Mouse (Mus musculus): Measurements from ENCODE around the gene Acot13. TPM values are rescaled to one million over a fixed set of nuclear protein-coding genes. Genes with fewer than 3 reads are reported as not detected.
A peak's percentile ranks its signal among the peaks of the same experiment; 100 is the strongest.
"Not testable (repeated sequence)": the region's sequence is repeated elsewhere in the genome, so short reads cannot be mapped to it uniquely, and the experiment has no call there.

Acot13 gene
- polyA plus RNA-seq, 1 experiment from 2014 or later = 56.5 TPM

GRCm38 (mm10) chr13:24851989-24852388 lies 20.6 kb upstream of the Acot13 start:
- Histone ChIP-seq H3K4me3 (no peak overlapping the region), H3K27ac (no peak overlapping the region), H3K4me1 (replicated peaks) (no peaks in the 10 kb centered on the region), H3K27me3 (ENCODE audit: insufficient read depth, poor library complexity, severe bottlenecking) (no peaks in the 10 kb centered on the region), H3K9me3 (no peaks in the 10 kb centered on the region), H3K36me3 (no peaks in the 10 kb centered on the region)
- 82% methylated on average over 2 of the region's 2 CpGs for WGBS
- no peak for DNase-seq (ENCODE audit: low spot score)

- DNase-seq (ENCODE audit: low spot score) = no peak
- WGBS = 82% methylated on average over 4 of the region's 4 CpGs
- no peaks in the 10 kb centered on the region for H3K9me3 ChIP-seq
- no peaks in the 10 kb centered on the region for H3K27me3 ChIP-seq (ENCODE audit: insufficient read depth, poor library complexity, severe bottlenecking)
- no peak overlapping the region for H3K4me3 ChIP-seq
- H3K36me3 ChIP-seq = no peaks in the 10 kb centered on the region
- no peak overlapping the region for H3K27ac ChIP-seq
- peaks cover 9% of the 10 kb centered on the region for H3K4me1 ChIP-seq (replicated peaks)
Observed at GRCm38 (mm10) chr13:24849318-24849717, 18.0 kb upstream of the Acot13 start.

- peak within 1 kb of the TSS; percentile 60 for H3K4me3 ChIP-seq
- peak; percentile 73 for DNase-seq (ENCODE audit: low spot score)
- H3K36me3 ChIP-seq = peaks cover 24% of the 10 kb centered on the region
- peaks cover 13% of the 10 kb centered on the region for H3K4me1 ChIP-seq (replicated peaks)
- peak within 1 kb of the TSS; percentile 54 for H3K27ac ChIP-seq
- H3K9me3 ChIP-seq = no peaks in the 10 kb centered on the region
- no peaks in the 10 kb centered on the region for H3K27me3 ChIP-seq (ENCODE audit: insufficient read depth, poor library complexity, severe bottlenecking)
- WGBS = 12% methylated on average over 40 of the region's 40 CpGs
Observed at GRCm38 (mm10) chr13:24844983-24845955, 13.9 kb upstream of the Acot13 start, which contains the start of gene D130043K22Rik. Gene D130043K22Rik (plus strand): TSS chr13:24845135.

GRCm38 (mm10) chr13:24841702-24842101 lies 10.4 kb upstream of the Acot13 start:
- H3K36me3 ChIP-seq = peaks cover 56% of the 10 kb centered on the region
- H3K4me3 ChIP-seq = no peak overlapping the region
- no peak overlapping the region for H3K27ac ChIP-seq
- WGBS = 96% methylated on average over 3 of the region's 3 CpGs
- H3K9me3 ChIP-seq = no peaks in the 10 kb centered on the region
- H3K27me3 ChIP-seq (ENCODE audit: insufficient read depth, poor library complexity, severe bottlenecking) = no peaks in the 10 kb centered on the region
- peaks cover 13% of the 10 kb centered on the region for H3K4me1 ChIP-seq (replicated peaks)
- DNase-seq (ENCODE audit: low spot score) = no peak

GRCm38 (mm10) chr13:24839831-24840230 lies 8.5 kb upstream of the Acot13 start:
- WGBS = 78% methylated on average over 3 of the region's 3 CpGs
- Histone ChIP-seq H3K9me3 (no peaks in the 10 kb centered on the region), H3K27ac (no peak overlapping the region), H3K27me3 (ENCODE audit: insufficient read depth, poor library complexity, severe bottlenecking) (no peaks in the 10 kb centered on the region), H3K4me3 (no peak overlapping the region), H3K36me3 (peaks cover 70% of the 10 kb centered on the region), H3K4me1 (replicated peaks) (peaks cover 8% of the 10 kb centered on the region)
- no peak for DNase-seq (ENCODE audit: low spot score)

- 94% methylated on average over 8 of the region's 8 CpGs for WGBS
- Histone ChIP-seq H3K4me1 (replicated peaks) (peaks cover 16% of the 10 kb centered on the region), H3K36me3 (peaks cover 74% of the 10 kb centered on the region)
- DNase-seq (ENCODE audit: low spot score); H3K4me3 ChIP-seq; H3K27me3 ChIP-seq (ENCODE audit: insufficient read depth, poor library complexity, severe bottlenecking); H3K27ac ChIP-seq; H3K9me3 ChIP-seq: not testable (repeated sequence)
Observed at GRCm38 (mm10) chr13:24837765-24838164, 6.4 kb upstream of the Acot13 start.

- Histone ChIP-seq H3K27me3 (ENCODE audit: insufficient read depth, poor library complexity, severe bottlenecking) (no peaks in the 10 kb centered on the region), H3K4me3 (peak overlapping the region; percentile 97), H3K9me3 (no peaks in the 10 kb centered on the region), H3K27ac (peak overlapping the region; percentile 97), H3K4me1 (replicated peaks) (peaks cover 28% of the 10 kb centered on the region), H3K36me3 (peaks cover 31% of the 10 kb centered on the region)
- 79% methylated on average over 2 of the region's 2 CpGs for WGBS
- no peak for DNase-seq (ENCODE audit: low spot score)
Observed at GRCm38 (mm10) chr13:24832811-24833155, 1.4 kb upstream of the Acot13 start.

- DNase-seq (ENCODE audit: low spot score) = no peak
Observed at GRCm38 (mm10) chr13:24832131-24832810, 931 bp upstream of the Acot13 start.

GRCm38 (mm10) chr13:24830756-24831352 lies 486 bp downstream of the Acot13 start:
- peak overlapping the region; percentile 97 for H3K4me3 ChIP-seq
- 6% methylated on average over 20 of the region's 20 CpGs for WGBS
- H3K9me3 ChIP-seq = no peaks in the 10 kb centered on the region
- peak overlapping the region; percentile 97 for H3K27ac ChIP-seq
- peak; percentile 7 for DNase-seq (ENCODE audit: low spot score)
- H3K36me3 ChIP-seq = peaks cover 13% of the 10 kb centered on the region; the same call in 1 of the 2 replicates
- peaks cover 28% of the 10 kb centered on the region for H3K4me1 ChIP-seq (replicated peaks)
- H3K27me3 ChIP-seq (ENCODE audit: insufficient read depth, poor library complexity, severe bottlenecking) = no peaks in the 10 kb centered on the region

More at GRCm38 (mm10) chr13:24832131-24832810, 931 bp upstream of the Acot13 start:
- H3K9me3 ChIP-seq = no peaks in the 10 kb centered on the region
- H3K27me3 ChIP-seq (ENCODE audit: insufficient read depth, poor library complexity, severe bottlenecking) = no peaks in the 10 kb centered on the region
- H3K36me3 ChIP-seq = peaks cover 26% of the 10 kb centered on the region
- H3K27ac ChIP-seq = peak overlapping the region; percentile 97
- peak overlapping the region; percentile 97 for H3K4me3 ChIP-seq
- WGBS = 5% methylated on average over 21 of the region's 21 CpGs
- H3K4me1 ChIP-seq (replicated peaks) = peaks cover 28% of the 10 kb centered on the region

- Histone ChIP-seq H3K27ac (no peak overlapping the region), H3K4me1 (replicated peaks) (peaks cover 6% of the 10 kb centered on the region), H3K4me3 (no peak overlapping the region), H3K27me3 (ENCODE audit: insufficient read depth, poor library complexity, severe bottlenecking) (no peaks in the 10 kb centered on the region), H3K36me3 (no peaks in the 10 kb centered on the region), H3K9me3 (no peaks in the 10 kb centered on the region)
- DNase-seq (ENCODE audit: low spot score) = no peak
- 89% methylated on average over 7 of the region's 7 CpGs for WGBS
Observed at GRCm38 (mm10) chr13:24826116-24826515, 5.2 kb downstream of the Acot13 start.

- H3K27me3 ChIP-seq (ENCODE audit: insufficient read depth, poor library complexity, severe bottlenecking) = no peaks in the 10 kb centered on the region
- H3K36me3 ChIP-seq = no peaks in the 10 kb centered on the region
- H3K9me3 ChIP-seq = no peaks in the 10 kb centered on the region
- no peak overlapping the region for H3K27ac ChIP-seq
- WGBS = 85% methylated on average over 4 of the region's 4 CpGs
- no peak overlapping the region for H3K4me3 ChIP-seq
- H3K4me1 ChIP-seq (replicated peaks) = peaks cover 2% of the 10 kb centered on the region
- DNase-seq (ENCODE audit: low spot score) = no peak
Observed at GRCm38 (mm10) chr13:24825587-24825986, 5.8 kb downstream of the Acot13 start.

- Histone ChIP-seq H3K27me3 (ENCODE audit: insufficient read depth, poor library complexity, severe bottlenecking) (no peaks in the 10 kb centered on the region), H3K27ac (no peak overlapping the region), H3K4me3 (no peak overlapping the region), H3K36me3 (no peaks in the 10 kb centered on the region), H3K4me1 (replicated peaks) (no peaks in the 10 kb centered on the region), H3K9me3 (no peaks in the 10 kb centered on the region)
- DNase-seq (ENCODE audit: low spot score) = no peak
- WGBS = 92% methylated on average over 4 of the region's 4 CpGs
Observed at GRCm38 (mm10) chr13:24824647-24825046, 6.7 kb downstream of the Acot13 start.
